ENCODE assay signal across 29 mouse cellular contexts in genomic region chr2:71698366-71698765, GRCm38 (mm10). TPM values are rescaled to one million over a fixed set of nuclear protein-coding genes. Genes with fewer than 3 reads are reported as not detected.
DNase-seq lines count a peak whose midpoint lies in the region; ATAC-seq and TF ChIP-seq lines count a peak whose summit lies in the region.
"Had no signal": no experiment of that assay in that cellular context is flagged by ENCODE, and none has a peak within 500 bp of the region (broad histone marks: within the 10 kb centered on the region; RNA-seq: fewer than 3 reads in every experiment).

No protein-coding gene starts in this region.

- TF ChIP-seq POLR2A in small intestine, adult 2 months (IDR thresholded peaks at IDR 0.05; ENCODE audit: low read depth, low read length) = no peak

- no peak overlapping the region for H3K4me2 ChIP-seq in kidney, embryonic 15.5 days
- H3K4me2 ChIP-seq: embryonic facial prominence, embryonic 15.5 days; forebrain, embryonic 13.5 days; heart, embryonic 11.5 days; limb, embryonic 13.5 days; liver, embryonic 11.5 days; midbrain, embryonic 15.5 days had no signal

- no peak for TF ChIP-seq CTCF in C2C12 (IDR thresholded peaks at IDR 0.05; ENCODE audit: control insufficient read depth, insufficient read depth, insufficient read length)
- TF ChIP-seq CTCF in small intestine, adult 2 months (IDR thresholded peaks at IDR 0.05; ENCODE audit: extremely low read depth, insufficient read length, insufficient replicate concordance, low read depth, low read length) = no peak

- 80% methylated on average over 6 of the region's 6 CpGs for WGBS in kidney, embryonic 15.5 days
- WGBS in small intestine, adult 2 months = 54% methylated on average over 6 of the region's 6 CpGs

- no peak overlapping the region for H3K4me3 ChIP-seq in kidney, embryonic 15.5 days (replicated peaks)
- no peak overlapping the region for H3K4me3 ChIP-seq in C2C12 (ENCODE audit: insufficient read depth, poor library complexity, severe bottlenecking)
- H3K4me3 ChIP-seq in brown adipose tissue, adult 24 weeks (ENCODE audit: insufficient read depth, low read depth, low read length) = no peak overlapping the region
- no peak overlapping the region for H3K4me3 ChIP-seq in small intestine, adult 2 months (ENCODE audit: low read depth, low read length)
- H3K4me3 ChIP-seq: embryonic facial prominence, embryonic 10.5 days; embryonic facial prominence, embryonic 15.5 days; forebrain, embryonic 13.5 days; hindbrain, embryonic 10.5 days; limb, embryonic 13.5 days; midbrain, embryonic 10.5 days; midbrain, embryonic 15.5 days had no signal

- no peak overlapping the region for H3K27ac ChIP-seq in kidney, embryonic 15.5 days
- H3K27ac ChIP-seq in brown adipose tissue, adult 24 weeks (replicated peaks; ENCODE audit: low read depth, low read length) = peak overlapping the region; percentile 24; the same call in 1 of the 2 replicates
- peak overlapping the region; percentile 20 for H3K27ac ChIP-seq in small intestine, adult 2 months (ENCODE audit: insufficient read depth, low read depth, low read length)
- H3K27ac ChIP-seq: embryonic facial prominence, embryonic 10.5 days; embryonic facial prominence, embryonic 15.5 days; forebrain, embryonic 13.5 days; hindbrain, embryonic 10.5 days; hindbrain, postnatal 0 days; limb, embryonic 13.5 days; midbrain, embryonic 10.5 days; midbrain, embryonic 15.5 days; stomach, postnatal 0 days had no signal

- H3K79me2 ChIP-seq in C2C12 (ENCODE audit: control insufficient read depth, insufficient read depth) = no peaks in the 10 kb centered on the region

- H3K4me1 ChIP-seq in kidney, embryonic 15.5 days = peaks cover 17% of the 10 kb centered on the region; the same call in 1 of the 2 replicates
- H3K4me1 ChIP-seq in brown adipose tissue, adult 24 weeks (ENCODE audit: control insufficient read depth, insufficient read depth, insufficient read length, low read length) = peaks cover 11% of the 10 kb centered on the region; the same call in 1 of the 2 replicates
- peaks cover 2% of the 10 kb centered on the region; the same call in 1 of the 2 replicates for H3K4me1 ChIP-seq in small intestine, adult 2 months (ENCODE audit: control insufficient read depth, insufficient read depth, insufficient read length, low read length)
- H3K4me1 ChIP-seq: forebrain, embryonic 13.5 days had no signal

- 0 out of 2 replicates have a peak, but pooled peaks have one; percentile 18 for ATAC-seq in kidney, embryonic 15.5 days (replicated peaks; ENCODE audit: low FRiP score)
- ATAC-seq: forebrain, embryonic 13.5 days; hindbrain, postnatal 0 days; midbrain, embryonic 15.5 days; Patski had no signal

- peak overlapping the region; percentile 7 for H3ac ChIP-seq in C2C12 (ENCODE audit: control insufficient read depth, insufficient read length, low read depth)

- no peak overlapping the region for H3K9ac ChIP-seq in kidney, embryonic 15.5 days
- H3K9ac ChIP-seq: embryonic facial prominence, embryonic 15.5 days; forebrain, embryonic 13.5 days; limb, embryonic 13.5 days; midbrain, embryonic 15.5 days had no signal

- no peaks in the 10 kb centered on the region for H3K79me3 ChIP-seq in C2C12 (ENCODE audit: low read depth)

- H3K9me3 ChIP-seq in kidney, embryonic 15.5 days (replicated peaks) = 0 out of 2 replicates have a peak, but pooled peaks cover 4% of the 10 kb centered on the region
- H3K9me3 ChIP-seq: embryonic facial prominence, embryonic 10.5 days; embryonic facial prominence, embryonic 15.5 days; forebrain, embryonic 13.5 days; limb, embryonic 13.5 days; midbrain, embryonic 10.5 days; midbrain, embryonic 15.5 days had no signal

- no peaks in the 10 kb centered on the region for H3K36me3 ChIP-seq in kidney, embryonic 15.5 days
- H3K36me3 ChIP-seq in C2C12 (ENCODE audit: control insufficient read depth, insufficient read depth) = no peaks in the 10 kb centered on the region
- H3K36me3 ChIP-seq in small intestine, adult 2 months (ENCODE audit: control insufficient read depth, insufficient read depth, low read length) = no peaks in the 10 kb centered on the region
- H3K36me3 ChIP-seq: embryonic facial prominence, embryonic 10.5 days; embryonic facial prominence, embryonic 15.5 days; hindbrain, embryonic 10.5 days; limb, embryonic 13.5 days; midbrain, embryonic 10.5 days; midbrain, embryonic 15.5 days had no signal

- no peaks in the 10 kb centered on the region for H3K27me3 ChIP-seq in kidney, embryonic 15.5 days
- H3K27me3 ChIP-seq in C2C12 (ENCODE audit: control insufficient read depth, insufficient read depth, insufficient read length) = no peaks in the 10 kb centered on the region
- no peaks in the 10 kb centered on the region for H3K27me3 ChIP-seq in small intestine, adult 2 months (ENCODE audit: control insufficient read depth, insufficient read depth, low read length)
- H3K27me3 ChIP-seq: embryonic facial prominence, embryonic 15.5 days; forebrain, embryonic 13.5 days; limb, embryonic 13.5 days; midbrain, embryonic 15.5 days; Patski had no signal

- DNase-seq in kidney, postnatal 25 days = no peak
- DNase-seq in urinary bladder, postnatal 25 days (ENCODE audit: low spot score) = no peak
- DNase-seq in B cell, adult 2 months = no peak
- DNase-seq: cerebellum, adult 2 months; cerebellum, postnatal 14 days; gastrocnemius, postnatal 14 days; kidney, adult 9 months; kidney, postnatal 14 days; lung, postnatal 10 days; right cerebral cortex, postnatal 25 days; spleen, adult 18-20 months; thymus, adult 18-20 months; thymus, postnatal 36 days had no signal

TF ChIP-seq in C2C12, 6 proteins besides CTCF, POLR2A, EP300 and RAD21:
- no peak for TF ChIP-seq MAX (IDR thresholded peaks at IDR 0.05)
- no peak for TF ChIP-seq USF1 (IDR thresholded peaks at IDR 0.05; ENCODE audit: low read depth)
- TF ChIP-seq FOSL1 (IDR thresholded peaks at IDR 0.05; ENCODE audit: insufficient read depth, low read length, poor library complexity, severe bottlenecking) = no peak
- no peak for TF ChIP-seq MYOD1 (IDR thresholded peaks at IDR 0.05; ENCODE audit: control insufficient read depth, insufficient read length, low read depth)

RNA-seq across cellular contexts. Expression of gene Itga6, which starts 47.0 kb away (rescaled TPM):
- polyA plus RNA-seq in kidney, embryonic 15.5 days (2015; fragmentation: Nextera tagmentation; extraction: Ambion mirVana) = 69.9 and 74.6 TPM in 2 replicates
- 33.1 TPM for polyA plus RNA-seq in C2C12 (2012; fragmentation: generic; extraction: Trizol)
- polyA plus RNA-seq in brown adipose tissue, adult 24 weeks (2012; ENCODE audit: insufficient read depth, insufficient read length, missing spikeins) = 14.9 and 28.2 TPM in 2 replicates
- polyA plus RNA-seq in small intestine, adult 2 months (2012; rRNA removed) = 23.5 and 49.8 TPM in 2 replicates
